Mouse (Mus musculus): Measurements from ENCODE around the gene Suclg2.

DNA sequence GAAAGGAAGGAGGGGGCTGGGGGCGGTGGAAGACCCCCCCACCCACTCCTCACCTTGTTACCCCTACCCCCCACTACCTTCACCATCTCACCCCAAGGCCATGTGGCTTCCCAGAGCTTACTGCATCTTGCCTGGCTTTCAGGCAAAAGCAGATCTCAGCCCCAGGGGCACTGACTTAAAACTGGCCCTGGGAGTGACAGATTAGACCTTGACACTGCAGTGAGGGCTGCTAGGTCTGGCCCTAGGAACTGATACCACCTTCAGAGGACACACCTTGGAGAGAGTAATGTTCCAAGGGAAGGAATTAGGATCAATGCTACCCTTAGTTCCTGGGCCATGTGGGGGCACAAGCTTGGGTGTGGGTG, 351 bp upstream of the Suclg2 start:
- no peak for TF ChIP-seq CTCF (IDR thresholded peaks at IDR 0.05; ENCODE audit: borderline replicate concordance, insufficient read depth, low read depth, low read length)
- no peak for TF ChIP-seq POLR2A (IDR thresholded peaks at IDR 0.05; ENCODE audit: borderline replicate concordance, insufficient read depth, low read length)

Measured in cerebellum, adult 2 months (tissue).